Mouse (Mus musculus) stomach, embryonic 14.5 days (tissue): ENCODE data around the gene Yju2. TPM values are rescaled to one million over a fixed set of nuclear protein-coding genes. Genes with fewer than 3 reads are reported as not detected.

ENCODE experiments used
- ATAC-seq: fragments of 200-750 bp; cut with Nextera tagmentation; 2 replicates; pipeline ENCODE4 v1.8.0; 2017; ENCODE audit warnings: low read depth, moderate TSS enrichment; ENCODE audit not compliant: insufficient number of reproducible peaks, insufficient read depth, low FRiP score
- H3K27ac ChIP-seq: fragments of 300-500 bp; sonication (generic); 2 replicates; pipeline ENCODE4 v1.5.1; 2014; ENCODE audit warnings: mild to moderate bottlenecking, low read length, moderate library complexity, mixed read lengths
- H3K27me3 ChIP-seq: fragments of 300-500 bp; sonication (generic); 2 replicates; pipeline ENCODE4 v1.6.1; 2014; ENCODE audit warnings: low read length, control low read depth, mixed read lengths; ENCODE audit not compliant: control insufficient read depth, insufficient read depth
- H3K36me3 ChIP-seq: fragments of 300-500 bp; sonication (generic); 2 replicates; pipeline ENCODE4 v1.6.1; 2014; ENCODE audit warnings: mild to moderate bottlenecking, control low read depth, low read length, moderate library complexity, mixed read lengths; ENCODE audit not compliant: control insufficient read depth, insufficient read depth
- H3K4me1 ChIP-seq: fragments of 300-500 bp; sonication (generic); 2 replicates; pipeline ENCODE4 v1.6.1; 2014; ENCODE audit warnings: low read length, control low read depth, mixed read lengths; ENCODE audit not compliant: control insufficient read depth, insufficient read depth
- H3K4me2 ChIP-seq: fragments of 300-500 bp; sonication (generic); replicated peaks from 2 replicates; pipeline ENCODE4 v1.6.1; 2014; ENCODE audit warnings: low read depth, low read length, control low read depth
- H3K4me3 ChIP-seq: fragments of 300-500 bp; sonication (generic); 2 replicates; pipeline ENCODE4 v1.5.1; 2014; ENCODE audit warnings: low read depth, low read length, control low read depth
- H3K9ac ChIP-seq: fragments of 300-500 bp; sonication (generic); replicated peaks from 2 replicates; pipeline ENCODE4 v1.6.1; 2014; ENCODE audit warnings: low read depth, mild to moderate bottlenecking, control low read depth, low read length, moderate library complexity, mixed read lengths
- H3K9me3 ChIP-seq: fragments of 300-500 bp; sonication (generic); 2 replicates; pipeline ENCODE4 v1.6.1; 2016; ENCODE audit warnings: low read depth, low read length, control low read depth; ENCODE audit not compliant: control insufficient read depth
- WGBS: fragments of 180-500 bp; shearing (Covaris S2); extraction: QIAGEN DNeasy Blood & Tissue Kit; methylation state at CpG from one replicate; pipeline ENCODE4 v1.1.7; 2014; 5-methylcytosine and 5-hydroxymethylcytosine counted together
- polyA plus RNA-seq: library from polyadenylated mRNA; unstranded; fragments of >200 nt; fragmentation: Nextera tagmentation; extraction: Ambion mirVana; gene quantifications from 2 replicates; pipeline ENCODE4 v1.2.1, GENCODE M21; 2014

The Yju2 gene
- polyA plus RNA-seq, 1 experiment from 2014 or later: 20.8 TPM

DNA sequence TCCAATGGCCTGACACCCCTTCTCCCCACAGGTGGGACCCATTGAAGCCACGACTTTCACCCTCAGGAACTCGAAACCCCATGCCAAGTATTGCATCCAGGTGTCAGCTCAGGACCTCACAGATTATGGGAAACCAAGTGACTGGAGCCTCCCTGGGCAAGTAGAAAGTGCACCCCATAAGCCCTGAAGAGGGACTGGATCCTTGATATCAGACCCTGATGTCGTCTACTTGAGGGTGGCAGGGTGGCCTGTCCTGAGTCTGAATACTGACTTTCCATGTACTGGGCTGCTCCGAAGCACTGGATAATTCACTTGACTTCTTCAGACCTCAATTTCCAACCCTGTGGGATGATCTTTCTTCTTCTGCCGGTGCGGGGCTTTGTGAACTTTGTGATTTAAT, 2.3 kb upstream of the Yju2 start:
- Histone ChIP-seq H3K9me3 (no peaks in the 10 kb centered on the region), H3K27ac (no peak overlapping the region), H3K9ac (no peak overlapping the region), H3K36me3 (peaks cover 5% of the 10 kb centered on the region; the same call in 1 of the 2 replicates), H3K4me1 (peaks cover 9% of the 10 kb centered on the region; the same call in 1 of the 2 replicates), H3K27me3 (no peaks in the 10 kb centered on the region; the same call in 1 of the 2 replicates), H3K4me2 (peak overlapping the region; percentile 54), H3K4me3 (peak overlapping the region; percentile 36)
- no peak for ATAC-seq
- WGBS: 34% methylated on average over 6 of the region's 6 CpGs

DNA sequence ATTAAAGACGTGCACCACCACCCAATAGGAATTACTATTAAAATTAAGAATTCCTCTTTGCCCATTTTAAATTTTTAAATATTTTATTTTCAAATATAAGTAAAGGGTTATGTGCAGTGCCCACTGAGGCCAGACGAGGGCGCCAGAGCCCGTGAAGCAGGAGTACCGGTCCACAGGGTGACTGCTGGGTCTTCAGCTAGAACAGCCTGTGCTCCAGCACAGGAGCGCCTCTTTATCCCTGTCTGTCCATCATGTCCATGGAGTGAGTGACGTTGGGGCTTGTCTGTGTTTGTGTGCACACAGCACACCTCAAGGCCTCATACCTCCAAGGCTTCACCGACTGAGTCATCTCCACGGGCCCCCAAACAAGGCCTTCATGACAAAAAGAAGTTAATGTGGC, 1.7 kb upstream of the Yju2 start:
- ATAC-seq: no peak
- H3K4me2 ChIP-seq: no peak overlapping the region
- no peaks in the 10 kb centered on the region for H3K9me3 ChIP-seq
- peaks cover 9% of the 10 kb centered on the region; the same call in 1 of the 2 replicates for H3K4me1 ChIP-seq
- no peaks in the 10 kb centered on the region; the same call in 1 of the 2 replicates for H3K27me3 ChIP-seq
- H3K27ac ChIP-seq: no peak overlapping the region
- 13% methylated on average over 9 of the region's 9 CpGs for WGBS
- no peak overlapping the region for H3K9ac ChIP-seq
- H3K4me3 ChIP-seq: no peak overlapping the region
- peaks cover 9% of the 10 kb centered on the region; the same call in 1 of the 2 replicates for H3K36me3 ChIP-seq

DNA sequence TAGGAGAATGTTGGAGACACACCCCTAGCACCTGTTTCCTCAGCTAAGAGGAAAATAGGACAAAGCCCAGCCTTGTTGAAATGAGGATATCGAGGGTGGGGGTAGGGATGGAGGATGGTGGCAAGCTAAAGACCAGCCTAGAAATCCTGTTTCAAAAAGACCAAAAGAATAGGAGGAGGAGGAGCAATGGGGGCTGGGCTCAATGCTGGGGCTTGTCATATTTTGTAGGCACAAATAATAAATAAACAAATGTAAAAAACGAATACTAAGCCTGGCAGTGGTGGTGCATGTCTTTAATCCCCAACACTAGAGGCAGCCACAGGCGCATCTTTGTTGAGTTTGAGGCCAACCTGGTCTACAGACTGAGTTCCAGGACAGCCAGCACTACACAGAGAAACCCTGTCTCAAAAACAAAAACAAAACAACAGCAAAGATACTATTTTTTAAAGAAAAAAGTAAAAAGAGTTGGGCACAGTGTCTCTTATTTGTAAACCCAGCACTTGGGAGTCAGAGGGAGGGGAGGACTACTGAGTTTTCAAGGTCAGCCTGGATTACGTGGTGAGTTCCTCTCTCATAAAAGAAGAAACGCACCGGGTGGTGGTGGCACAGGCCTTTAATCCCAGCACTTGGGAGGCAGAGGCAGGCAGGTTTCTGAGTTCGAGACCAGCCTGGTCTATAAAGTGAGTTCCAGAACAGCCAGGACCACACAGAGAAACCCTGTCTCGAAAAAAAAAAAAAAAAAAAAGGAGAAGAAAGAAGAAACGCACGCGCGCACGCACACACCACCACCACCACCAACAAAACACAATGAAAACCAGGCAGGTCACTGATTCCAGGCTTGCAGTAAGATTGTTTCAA, 944 bp upstream of the Yju2 start:
- peak overlapping the region; percentile 69 for H3K4me2 ChIP-seq
- H3K27me3 ChIP-seq: no peaks in the 10 kb centered on the region
- peaks cover 9% of the 10 kb centered on the region; the same call in 1 of the 2 replicates for H3K36me3 ChIP-seq
- peak overlapping the region; percentile 47 for H3K4me3 ChIP-seq
- ATAC-seq: no peak
- H3K9me3 ChIP-seq: no peaks in the 10 kb centered on the region
- peak overlapping the region; percentile 29 for H3K9ac ChIP-seq
- WGBS: 73% methylated on average over 12 of the region's 13 CpGs
- H3K27ac ChIP-seq: no peak overlapping the region
- H3K4me1 ChIP-seq: peaks cover 9% of the 10 kb centered on the region; the same call in 1 of the 2 replicates

DNA sequence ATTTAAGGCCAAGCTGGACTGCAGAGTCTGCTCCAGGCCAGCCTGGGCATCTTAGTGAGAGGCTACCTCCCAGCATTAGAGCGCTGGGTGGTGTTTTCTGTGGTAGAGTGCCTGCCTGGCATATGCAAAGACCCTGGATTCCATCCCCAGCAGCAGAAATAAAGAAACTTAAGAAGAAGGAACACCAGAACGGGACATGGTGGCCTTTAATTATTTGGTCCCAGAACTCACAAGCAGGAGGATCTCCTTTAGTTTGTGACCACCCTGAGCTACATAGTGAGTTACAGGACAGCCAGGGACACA, 364 bp upstream of the Yju2 start:
- Histone ChIP-seq H3K9me3 (no peaks in the 10 kb centered on the region), H3K4me2 (peak overlapping the region; percentile 69), H3K9ac (peak overlapping the region; percentile 29), H3K36me3 (peaks cover 9% of the 10 kb centered on the region; the same call in 1 of the 2 replicates), H3K4me3 (peak overlapping the region; percentile 47), H3K27ac (peak overlapping the region; percentile 97), H3K27me3 (no peaks in the 10 kb centered on the region), H3K4me1 (peaks cover 9% of the 10 kb centered on the region; the same call in 1 of the 2 replicates)
- 28% methylated on average over 2 of the region's 2 CpGs for WGBS
- ATAC-seq: no peak

DNA sequence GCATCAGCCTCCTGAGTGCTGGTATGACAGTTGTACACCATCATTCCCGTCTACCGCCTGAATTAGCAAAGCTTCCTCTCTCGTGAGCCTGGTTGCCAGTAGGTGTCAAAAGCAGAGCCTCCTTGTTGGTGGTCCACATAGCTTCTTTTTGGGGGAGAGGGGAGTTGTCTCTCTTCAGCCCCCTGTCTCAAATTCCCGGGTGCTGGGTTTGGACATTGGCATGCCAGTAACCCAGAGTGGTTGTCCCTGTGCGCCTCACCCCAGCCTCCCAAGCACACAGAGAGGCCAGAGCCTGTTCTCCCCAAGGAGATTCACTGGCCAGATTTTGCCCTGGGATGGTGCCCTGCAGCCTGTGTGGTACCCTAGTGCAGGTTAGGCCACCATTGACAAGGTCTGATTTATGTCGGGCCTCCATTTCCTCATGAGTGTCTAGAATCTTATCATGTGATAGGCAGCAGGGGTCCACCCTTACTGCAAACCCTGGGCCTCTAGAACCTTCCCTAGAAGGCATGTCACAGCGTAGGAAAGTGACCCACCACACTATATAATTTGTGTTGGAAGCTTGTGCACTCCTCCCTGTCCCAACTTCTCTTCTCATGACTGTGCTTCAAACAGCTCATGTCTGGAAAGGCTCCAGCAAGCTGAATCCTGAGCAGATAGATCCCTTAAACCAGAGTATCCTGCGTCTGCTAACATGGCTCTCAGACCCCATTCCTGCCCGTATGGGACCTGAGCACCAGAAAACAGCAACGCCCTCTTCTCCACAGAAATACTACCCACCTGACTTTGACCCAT, 1.2 kb downstream of the Yju2 start:
- WGBS: 73% methylated on average over 10 of the region's 10 CpGs
- Histone ChIP-seq H3K27me3 (no peaks in the 10 kb centered on the region), H3K27ac (peak overlapping the region; percentile 97; the same call in 1 of the 2 replicates), H3K9me3 (no peaks in the 10 kb centered on the region), H3K4me2 (peak overlapping the region; percentile 54), H3K9ac (0 out of 2 replicates have a peak overlapping the region, but pooled peaks have one; percentile 21), H3K4me1 (peaks cover 9% of the 10 kb centered on the region; the same call in 1 of the 2 replicates), H3K4me3 (peak overlapping the region; percentile 47), H3K36me3 (peaks cover 11% of the 10 kb centered on the region; the same call in 1 of the 2 replicates)
- ATAC-seq: no peak

DNA sequence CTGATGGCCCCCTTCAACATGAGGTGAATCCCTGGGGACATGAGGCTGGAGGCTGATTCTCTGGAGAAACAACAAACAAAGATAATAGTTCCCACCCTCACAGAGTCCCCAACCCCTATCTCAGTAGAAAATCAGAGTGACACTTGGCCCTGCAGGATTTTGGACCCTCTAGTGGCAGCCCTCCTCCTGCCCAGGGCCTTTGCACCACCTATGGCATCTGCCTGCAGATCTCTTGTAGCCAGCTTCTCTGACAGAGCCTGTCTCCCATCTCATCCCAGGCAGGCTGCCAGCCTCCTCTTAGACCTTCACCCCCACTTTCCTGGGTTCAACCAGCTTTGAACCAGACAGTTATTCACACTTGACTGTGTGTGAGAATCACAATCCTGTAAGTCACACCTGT, 1.9 kb downstream of the Yju2 start:
- Histone ChIP-seq H3K9me3 (no peaks in the 10 kb centered on the region), H3K27ac (no peak overlapping the region), H3K9ac (no peak overlapping the region), H3K36me3 (peaks cover 12% of the 10 kb centered on the region; the same call in 1 of the 2 replicates), H3K4me1 (peaks cover 9% of the 10 kb centered on the region; the same call in 1 of the 2 replicates), H3K4me2 (no peak overlapping the region), H3K4me3 (no peak overlapping the region), H3K27me3 (no peaks in the 10 kb centered on the region)
- no peak for ATAC-seq

DNA sequence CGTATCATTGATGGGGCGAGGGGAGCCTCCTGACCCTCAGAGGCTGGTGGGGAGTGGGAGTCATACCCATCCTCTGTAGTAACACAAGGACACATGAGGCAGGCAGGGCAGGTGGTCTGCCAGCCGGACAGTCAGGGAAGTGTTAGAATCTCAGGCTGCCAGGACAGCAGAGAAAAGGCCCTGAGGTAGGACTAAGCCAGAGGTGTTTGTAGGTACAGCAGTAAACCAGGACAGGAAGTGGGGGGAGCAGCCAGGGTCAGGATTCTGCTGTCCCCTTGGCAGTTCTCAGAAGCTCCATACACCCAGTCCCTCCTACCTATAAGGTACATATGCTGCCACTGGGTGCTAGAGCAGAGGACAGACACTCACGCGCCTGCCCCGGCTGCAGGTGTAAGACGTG, 2.7 kb downstream of the Yju2 start:
- no peak overlapping the region for H3K4me2 ChIP-seq
- peaks cover 18% of the 10 kb centered on the region for H3K36me3 ChIP-seq
- H3K27me3 ChIP-seq: no peaks in the 10 kb centered on the region
- no peak overlapping the region for H3K9ac ChIP-seq
- H3K4me1 ChIP-seq: peaks cover 6% of the 10 kb centered on the region; the same call in 1 of the 2 replicates
- H3K27ac ChIP-seq: no peak overlapping the region
- ATAC-seq: no peak
- no peak overlapping the region for H3K4me3 ChIP-seq
- 93% methylated on average over 7 of the region's 7 CpGs for WGBS
- no peaks in the 10 kb centered on the region for H3K9me3 ChIP-seq

DNA sequence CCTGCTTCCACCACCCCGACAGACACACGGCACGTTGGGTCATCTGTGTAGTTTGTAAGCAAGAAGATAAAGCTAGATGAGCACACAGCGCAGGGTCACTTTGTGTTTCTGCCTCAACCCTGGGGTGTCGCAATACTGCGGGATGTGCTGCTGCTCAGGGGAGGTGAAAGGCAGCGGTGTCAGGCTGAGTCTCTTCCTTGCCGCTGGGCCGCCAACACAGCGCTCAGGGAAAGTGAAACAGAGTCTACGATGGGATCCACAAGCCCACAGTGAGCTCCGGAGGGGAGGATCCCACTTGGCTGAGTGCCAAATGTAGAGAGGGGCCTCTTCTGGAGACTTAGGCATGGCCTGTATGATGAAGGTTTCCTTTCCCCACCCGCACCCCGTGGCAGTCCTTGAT, 4.3 kb downstream of the Yju2 start:
- Histone ChIP-seq H3K4me1 (peaks cover 4% of the 10 kb centered on the region; the same call in 1 of the 2 replicates), H3K27ac (no peak overlapping the region), H3K27me3 (no peaks in the 10 kb centered on the region), H3K9me3 (no peaks in the 10 kb centered on the region), H3K9ac (no peak overlapping the region), H3K4me3 (no peak overlapping the region), H3K4me2 (no peak overlapping the region), H3K36me3 (peaks cover 27% of the 10 kb centered on the region)
- 69% methylated on average over 14 of the region's 14 CpGs for WGBS
- no peak for ATAC-seq
